Mouse (Mus musculus) CH12.LX (cell line): ENCODE data around the gene Lrch1. TPM values are rescaled to one million over a fixed set of nuclear protein-coding genes. Genes with fewer than 3 reads are reported as not detected.

Experiments used
- DNase-seq: peaks from one replicate; pipeline ENCODE4 v3.0.0-alpha.2; 2013; ENCODE audit errors: extremely low read depth
- H3K27ac ChIP-seq: 2 replicates; pipeline ENCODE4 v1.5.1; 2012; ENCODE audit warnings: low read depth, mild to moderate bottlenecking, control low read depth, moderate library complexity; ENCODE audit not compliant: insufficient read depth
- H3K27me3 ChIP-seq: replicated peaks from 2 replicates; pipeline ENCODE3; 2012; ENCODE audit warnings: inconsistent platforms
- H3K36me3 ChIP-seq, 2 experiments: replicated peaks in 1 of 2; 2 replicates each; pipeline versions ENCODE3 to v1.6.1; 2012; ENCODE audit warnings: inconsistent platforms in 1 of 2, low read length in 1 of 2, mild to moderate bottlenecking in 1 of 2, mixed read lengths in 1 of 2, moderate library complexity in 1 of 2; ENCODE audit not compliant: control insufficient read depth in 1 of 2, insufficient read depth in 1 of 2
- H3K4me1 ChIP-seq, 2 experiments: 2 replicates each; pipeline ENCODE4 v1.6.1; 2012; ENCODE audit warnings: inconsistent platforms in 1 of 2, moderate library complexity in 1 of 2; ENCODE audit not compliant: insufficient read depth in 2 of 2, control insufficient read depth in 1 of 2
- H3K4me2 ChIP-seq: 2 replicates; pipeline ENCODE4 v1.6.1; 2012; ENCODE audit warnings: low read depth, mild to moderate bottlenecking, control low read depth; ENCODE audit not compliant: poor library complexity, insufficient read depth, severe bottlenecking
- H3K4me3 ChIP-seq, 3 experiments: fragments of 150-350 bp in 1 of 3; sonication (generic) in 1 of 3; replicated peaks in 1 of 3; 2 replicates each; pipeline versions ENCODE3 to v1.5.1; 2011 to 2012; ENCODE audit warnings: low read depth in 2 of 3, low read length in 2 of 3, mild to moderate bottlenecking in 2 of 3, moderate library complexity in 2 of 3, control low read depth in 1 of 3, improper control_type of control experiment in 1 of 3, inconsistent platforms in 1 of 3, mixed read lengths in 1 of 3; ENCODE audit not compliant: poor library complexity in 1 of 3
- H3K79me2 ChIP-seq: replicated peaks from 2 replicates; pipeline ENCODE4 v1.6.1; 2012; ENCODE audit warnings: mild to moderate bottlenecking, moderate library complexity; ENCODE audit not compliant: control insufficient read depth, poor library complexity, insufficient read depth, severe bottlenecking; ENCODE audit errors: extremely low read depth
- H3K9ac ChIP-seq: 2 replicates; pipeline ENCODE4 v1.6.1; 2012; ENCODE audit warnings: low read depth, mild to moderate bottlenecking, control low read depth, moderate library complexity; ENCODE audit not compliant: insufficient read depth
- H3K9me3 ChIP-seq: replicated peaks from 2 replicates; pipeline ENCODE3; 2012; ENCODE audit warnings: low read length, inconsistent platforms, mixed read lengths
- BHLHE40 ChIP-seq: IDR thresholded peaks from 2 replicates; pipeline ENCODE4 v1.6.1; 2011; ENCODE audit warnings: mild to moderate bottlenecking, low read depth, low read length, improper control_type of control experiment
- CHD2 ChIP-seq: IDR thresholded peaks from 2 replicates; pipeline ENCODE4 v1.6.1; 2011; ENCODE audit warnings: low read length, improper control_type of control experiment
- E2F4 ChIP-seq: IDR thresholded peaks from 2 replicates; pipeline ENCODE4 v1.6.1; 2011; ENCODE audit warnings: low read depth, low read length, improper control_type of control experiment; ENCODE audit not compliant: insufficient replicate concordance
- ELF1 ChIP-seq: IDR thresholded peaks from 2 replicates; pipeline ENCODE4 v1.6.1; 2014; ENCODE audit warnings: low read depth, mild to moderate bottlenecking, inconsistent platforms, low read length, improper control_type of control experiment
- ETS1 ChIP-seq: conservative IDR thresholded peaks from 2 replicates; pipeline ENCODE4 v1.6.1; 2012; ENCODE audit warnings: low read depth, mild to moderate bottlenecking, inconsistent platforms, low read length, improper control_type of control experiment, moderate library complexity
- GABPA ChIP-seq: IDR thresholded peaks from 2 replicates; pipeline ENCODE4 v1.6.1; 2012; ENCODE audit warnings: low read depth, low read length, improper control_type of control experiment, inconsistent platforms; ENCODE audit not compliant: insufficient replicate concordance
- HCFC1 ChIP-seq: IDR thresholded peaks from 2 replicates; pipeline ENCODE4 v1.6.1; 2012; ENCODE audit warnings: low read depth, mild to moderate bottlenecking, inconsistent platforms, low read length, improper control_type of control experiment
- IRF4 ChIP-seq: IDR thresholded peaks from 2 replicates; pipeline ENCODE4 v1.6.1; 2014; ENCODE audit warnings: low read depth, mild to moderate bottlenecking, inconsistent platforms, low read length, improper control_type of control experiment
- JUN ChIP-seq: IDR thresholded peaks from 2 replicates; pipeline ENCODE4 v1.6.1; 2011; ENCODE audit warnings: low read depth, mild to moderate bottlenecking, low read length, improper control_type of control experiment, moderate library complexity; ENCODE audit not compliant: insufficient read depth
- JUND ChIP-seq: conservative IDR thresholded peaks from 2 replicates; pipeline ENCODE4 v1.6.1; 2011; ENCODE audit warnings: low read depth, low read length, improper control_type of control experiment
- KAT2A ChIP-seq: IDR thresholded peaks from 2 replicates; pipeline ENCODE4 v1.6.1; 2012; ENCODE audit warnings: low read length, improper control_type of control experiment, inconsistent platforms; ENCODE audit not compliant: insufficient replicate concordance
- MAX ChIP-seq: IDR thresholded peaks from 2 replicates; pipeline ENCODE4 v1.6.1; 2011; ENCODE audit warnings: low read length, improper control_type of control experiment
- MEF2A ChIP-seq: IDR thresholded peaks from 2 replicates; pipeline ENCODE4 v1.6.1; 2014; ENCODE audit warnings: low read depth, mild to moderate bottlenecking, inconsistent platforms, low read length, improper control_type of control experiment, borderline replicate concordance
- MXI1 ChIP-seq: IDR thresholded peaks from 2 replicates; pipeline ENCODE4 v1.6.1; 2011; ENCODE audit warnings: mild to moderate bottlenecking, low read depth, low read length, improper control_type of control experiment
- MYC ChIP-seq: IDR thresholded peaks from 2 replicates; pipeline ENCODE4 v1.6.1; 2011; ENCODE audit warnings: low read depth, mild to moderate bottlenecking, improper control_type of control experiment, low read length
- NELFE ChIP-seq: IDR thresholded peaks from 2 replicates; pipeline ENCODE4 v1.6.1; 2011; ENCODE audit warnings: low read depth, low read length, improper control_type of control experiment
- PAX5 ChIP-seq: IDR thresholded peaks from 2 replicates; pipeline ENCODE4 v1.6.1; 2012; ENCODE audit warnings: low read length, inconsistent platforms, mixed read lengths
- POLR2AphosphoS2 ChIP-seq: IDR thresholded peaks from 2 replicates; pipeline ENCODE4 v1.6.1; 2011; ENCODE audit warnings: low read depth, low read length, improper control_type of control experiment
- RAD21 ChIP-seq: IDR thresholded peaks from 2 replicates; pipeline ENCODE4 v1.6.1; 2011; ENCODE audit warnings: low read depth, mild to moderate bottlenecking, low read length, improper control_type of control experiment, moderate library complexity
- RCOR1 ChIP-seq: conservative IDR thresholded peaks from 2 replicates; pipeline ENCODE4 v1.6.1; 2012; ENCODE audit warnings: low read depth, mild to moderate bottlenecking, inconsistent platforms, low read length, improper control_type of control experiment
- SIN3A ChIP-seq: IDR thresholded peaks from 2 replicates; pipeline ENCODE4 v1.6.1; 2012; ENCODE audit warnings: low read length, improper control_type of control experiment, inconsistent platforms
- SMC3 ChIP-seq: IDR thresholded peaks from 2 replicates; pipeline ENCODE4 v1.6.1; 2011; ENCODE audit warnings: low read depth, low read length, improper control_type of control experiment
- TBP ChIP-seq: conservative IDR thresholded peaks from 2 replicates; pipeline ENCODE4 v1.6.1; 2011; ENCODE audit warnings: low read depth, low read length, improper control_type of control experiment
- TCF12 ChIP-seq: IDR thresholded peaks from 2 replicates; pipeline ENCODE4 v1.6.1; 2014; ENCODE audit warnings: low read depth, mild to moderate bottlenecking, inconsistent platforms, low read length, improper control_type of control experiment
- UBTF ChIP-seq: IDR thresholded peaks from 2 replicates; pipeline ENCODE4 v1.6.1; 2012; ENCODE audit warnings: low read depth, mild to moderate bottlenecking, inconsistent platforms, low read length, improper control_type of control experiment, moderate library complexity
- USF1 ChIP-seq: IDR thresholded peaks from 2 replicates; pipeline ENCODE4 v1.6.1; 2014; ENCODE audit warnings: low read depth, mild to moderate bottlenecking, inconsistent platforms, low read length, improper control_type of control experiment
- USF2 ChIP-seq: conservative IDR thresholded peaks from 2 replicates; pipeline ENCODE4 v1.6.1; 2011; ENCODE audit warnings: low read depth, low read length, improper control_type of control experiment
- ZC3H11A ChIP-seq: IDR thresholded peaks from 2 replicates; pipeline ENCODE4 v1.6.1; 2012; ENCODE audit warnings: low read depth, mild to moderate bottlenecking, inconsistent platforms, low read length, improper control_type of control experiment
- ZNF384 ChIP-seq: IDR thresholded peaks from 2 replicates; pipeline ENCODE4 v1.6.1; 2012; ENCODE audit warnings: low read depth, low read length, improper control_type of control experiment, inconsistent platforms
- dilution Hi-C: fragments of 300-500 bp; cut with MboI; formaldehyde crosslinking; loops from 2 replicates; pipeline ENCODE4 v1.14.3; 2020; ENCODE audit warnings: low sequenced_read_pairs; ENCODE audit not compliant: extremely low pct_unique_long_range_greater_than_20kb, extremely low pct_ligation_motif_present
- in situ Hi-C: fragments of 300-500 bp; cut with MboI; formaldehyde crosslinking; loops from 3 replicates; pipeline ENCODE4 v1.14.3; 2019; ENCODE audit warnings: low sequenced_read_pairs, low pct_ligation_motif_present, low pct_unique_long_range_greater_than_20kb, mixed read lengths
- polyA plus RNA-seq: library from polyadenylated mRNA; unstranded; fragments of >175 nt; gene quantifications from 2 replicates; pipeline ENCODE4 v1.2.1, GENCODE M21; 2012; ENCODE audit warnings: low read depth; ENCODE audit not compliant: insufficient read length
- total RNA-seq, 2 experiments: library from RNA; depleted of rRNA; stranded (reverse); fragments of 300-350 nt in 1 of 2; fragments of >200 nt in 1 of 2; gene quantifications; 2 replicates each; pipeline ENCODE4 v1.2.3; 2012 to 2014

Gene Lrch1
- total and polyA plus RNA-seq, 3 experiments = 10.3 to 23.3 (median 12.8) TPM

DNA sequence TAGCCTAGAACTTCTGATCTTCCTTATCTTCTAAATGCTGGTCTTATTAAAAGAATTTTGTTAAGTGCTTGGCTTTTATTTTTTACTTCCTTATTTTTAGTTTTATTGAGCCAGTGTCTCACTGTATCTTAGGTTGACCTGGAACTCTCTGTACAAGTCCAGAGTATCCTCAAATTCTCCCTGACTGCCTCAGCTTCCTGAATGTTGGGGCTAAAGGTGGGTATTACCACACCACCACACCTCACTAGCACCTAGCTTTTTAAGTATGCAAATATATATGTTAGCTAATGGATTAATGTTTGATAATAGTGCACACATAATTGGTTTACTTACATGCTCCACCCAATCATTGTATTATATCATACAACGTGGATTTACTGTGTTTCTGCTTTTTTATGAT is 8.6 kb upstream of the Lrch1 start:
- DNase-seq = no peak
- peaks cover 3% of the 10 kb centered on the region for H3K9me3 ChIP-seq
- H3K36me3 ChIP-seq = no peaks in the 10 kb centered on the region
- H3K4me3 ChIP-seq = no peak overlapping the region
- no peaks in the 10 kb centered on the region for H3K4me1 ChIP-seq
- H3K79me2 ChIP-seq = no peaks in the 10 kb centered on the region
- no peaks in the 10 kb centered on the region for H3K27me3 ChIP-seq
- TF ChIP-seq TBP = no peak
- TF ChIP-seq RCOR1 = no peak
- TF ChIP-seq ETS1 = no peak
- TF ChIP-seq NELFE = no peak
- no peak for TF ChIP-seq JUN
- no peak overlapping the region for H3K9ac ChIP-seq
- H3K27ac ChIP-seq = no peak overlapping the region
- in situ Hi-C loops (no loop called here), dilution Hi-C loops (no loop called here)
- H3K4me2 ChIP-seq = no peak overlapping the region

GRCm38 (mm10) chr14:74948426-74949240 is 957 bp upstream of the Lrch1 start:
- Histone ChIP-seq H3K4me2 (peak overlapping the region; percentile 74), H3K9ac (peak overlapping the region; percentile 54), H3K27me3 (no peaks in the 10 kb centered on the region), H3K79me2 (peaks cover 31% of the 10 kb centered on the region), H3K9me3 (no peaks in the 10 kb centered on the region), H3K4me1 (peaks cover 2 to 33% of the 10 kb centered on the region in 2 experiments; a peak in 3 of 4 replicates), H3K4me3 (peak overlapping the region; percentile 73 to 94 (median 90)), H3K36me3 (no peaks in the 10 kb centered on the region), H3K27ac (peak overlapping the region; percentile 11; the same call in 1 of the 2 replicates)
- dilution Hi-C loops = no loop called here
- in situ Hi-C loops = no loop called here
- peak; percentile 78 for DNase-seq
- TF ChIP-seq SIN3A = peak; percentile 54
- TF ChIP-seq CHD2 = no peak
- 0 out of 2 replicates have a peak, but pooled peaks have one; percentile 42 for TF ChIP-seq KAT2A
- TF ChIP-seq MAX = peak; percentile 60; the same call in 1 of the 2 replicates
- TF ChIP-seq TCF12 = no peak
- 0 out of 2 replicates have a peak, but pooled peaks have one; percentile 43 for TF ChIP-seq MXI1
- TF ChIP-seq RCOR1 = 0 out of 2 replicates have a peak, but pooled peaks have one; percentile 0
- TF ChIP-seq JUN = no peak
- TF ChIP-seq USF2 = no peak
- peak; percentile 39; the same call in 1 of the 2 replicates for TF ChIP-seq NELFE
- no peak for TF ChIP-seq GABPA
- TF ChIP-seq SMC3 = peak; percentile 83
- peak; percentile 45; the same call in 1 of the 2 replicates for TF ChIP-seq MYC
- no peak for TF ChIP-seq USF1
- no peak for TF ChIP-seq PAX5
- TF ChIP-seq RAD21 = peak; percentile 72
- no peak; the same call in 1 of the 2 replicates for TF ChIP-seq BHLHE40
- no peak for TF ChIP-seq POLR2AphosphoS2
- 0 out of 2 replicates have a peak, but pooled peaks have one; percentile 20 for TF ChIP-seq ZC3H11A
- peak; percentile 49 for TF ChIP-seq HCFC1
- 0 out of 2 replicates have a peak, but pooled peaks have one; percentile 35 for TF ChIP-seq UBTF
- peak; percentile 47; the same call in 1 of the 2 replicates for TF ChIP-seq IRF4
- no peak; the same call in 1 of the 2 replicates for TF ChIP-seq ELF1
- no peak for TF ChIP-seq JUND
- no peak for TF ChIP-seq ZNF384
- no peak for TF ChIP-seq E2F4
- TF ChIP-seq MEF2A = peak; percentile 59; the same call in 1 of the 2 replicates
